Mouse (Mus musculus): ENCODE results near the gene Hpd.
A peak's percentile ranks its signal among the peaks of the same experiment; 100 is the strongest.

GRCm38 (mm10) chr5:123171646-123172350 is 10.7 kb downstream of the Hpd start:
- TF ChIP-seq CTCF (IDR thresholded peaks at IDR 0.05; ENCODE audit: low read depth) (peak; percentile 99), EP300 (IDR thresholded peaks at IDR 0.05; ENCODE audit: low read depth) (no peak)
